Mouse (Mus musculus) small intestine, adult 2 months (tissue): Measurements from ENCODE around the gene Ap3d1.

Experiments used
- CTCF ChIP-seq: fragments of 200-500 bp; IDR thresholded peaks from 2 replicates; pipeline ENCODE4 v1.5.1; 2012; ENCODE audit warnings: low read depth, mild to moderate bottlenecking, control low read depth, inconsistent platforms, low read length, moderate library complexity, mixed read lengths; ENCODE audit not compliant: insufficient replicate concordance, insufficient read length; ENCODE audit errors: extremely low read depth
- POLR2A ChIP-seq: fragments of 200-500 bp; IDR thresholded peaks from 2 replicates; pipeline ENCODE4 v1.6.1; 2012; ENCODE audit warnings: low read depth, mild to moderate bottlenecking, control low read depth, inconsistent platforms, low read length, moderate library complexity

DNA sequence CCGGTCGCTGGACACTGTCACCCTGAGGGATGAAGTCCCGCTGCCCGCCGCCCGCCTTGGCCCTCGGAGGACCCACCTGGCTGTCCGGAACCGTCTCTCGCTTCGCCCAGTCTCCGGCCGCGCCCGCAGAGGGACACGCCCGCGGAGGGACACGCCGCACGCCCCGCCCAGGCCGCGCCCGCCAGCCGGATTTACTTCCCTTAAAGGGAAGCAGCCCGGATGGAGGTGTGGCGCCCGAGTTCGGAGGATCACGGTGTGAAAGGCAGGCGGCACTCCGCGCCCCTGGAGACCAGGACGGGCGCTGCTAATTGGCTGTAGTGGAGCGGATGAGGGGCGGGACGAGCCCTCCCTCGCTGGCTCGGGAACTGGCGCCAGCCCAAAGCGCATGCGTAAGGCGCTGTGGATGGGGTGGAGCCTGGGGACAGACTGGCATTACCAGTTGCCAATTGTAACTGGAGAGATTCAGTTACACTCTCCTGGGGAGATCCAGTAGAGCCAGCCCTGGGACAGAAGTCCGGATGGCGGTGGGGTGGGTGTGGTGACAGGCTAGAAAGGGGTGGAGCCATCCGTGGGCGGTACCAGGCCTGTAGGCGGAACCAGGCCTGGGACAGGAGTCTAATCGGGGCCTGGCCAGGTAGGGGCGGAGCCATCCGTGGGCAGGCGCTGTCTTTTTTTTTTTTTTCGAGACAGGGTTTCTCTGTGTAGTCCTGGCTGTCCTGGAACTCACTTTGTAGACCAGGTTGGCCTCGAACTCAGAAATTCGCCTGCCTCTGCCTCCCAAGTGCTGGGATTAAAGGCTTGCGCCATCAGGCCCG, 40.1 kb downstream of the Ap3d1 start, which contains the start of the genes Mob3a and Izumo4:
- TF ChIP-seq CTCF, result 0 out of 2 replicates have a peak, but pooled peaks have one; percentile 4
- peak; percentile 61 for TF ChIP-seq POLR2A
